ENCODE assay signal across 21 mouse cellular contexts in the genomic region with DNA sequence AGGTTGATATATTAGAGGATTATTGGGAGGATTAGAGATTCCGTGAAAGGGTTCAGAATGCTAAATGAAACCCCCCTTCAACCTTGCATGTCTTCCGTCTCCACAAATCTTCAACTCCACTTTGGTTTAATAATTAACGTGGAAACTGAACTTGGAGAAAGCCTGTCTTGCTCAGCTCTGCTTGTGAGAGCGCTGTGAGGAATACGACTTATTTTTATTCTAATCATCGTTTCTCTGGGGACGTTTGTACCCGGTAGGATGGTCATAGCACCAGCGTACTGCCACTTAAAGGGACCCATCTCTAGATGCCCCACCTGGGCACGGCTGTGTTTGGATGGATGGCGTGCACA.
DNase-seq lines count a peak whose midpoint lies in the region; ATAC-seq and TF ChIP-seq lines count a peak whose summit lies in the region.
"Had no signal": no experiment of that assay in that cellular context is flagged by ENCODE, and none has a peak within 500 bp of the region (broad histone marks: within the 10 kb centered on the region; RNA-seq: fewer than 3 reads in every experiment).

No protein-coding gene starts in this region.

- H3K9me3 ChIP-seq in kidney, embryonic 14.5 days (ENCODE audit: control insufficient read depth, low read length), result no peaks in the 10 kb centered on the region
- no peaks in the 10 kb centered on the region for H3K9me3 ChIP-seq in lung, embryonic 15.5 days
- H3K9me3 ChIP-seq in intestine, embryonic 15.5 days, result no peaks in the 10 kb centered on the region
- H3K9me3 ChIP-seq in intestine, postnatal 0 days (ENCODE audit: control insufficient read depth), result no peaks in the 10 kb centered on the region
- H3K9me3 ChIP-seq: embryonic facial prominence, embryonic 13.5 days; forebrain, embryonic 12.5 days; heart, embryonic 10.5 days; hindbrain, embryonic 12.5 days had no signal

- no peaks in the 10 kb centered on the region for H3K27me3 ChIP-seq in kidney, embryonic 14.5 days (ENCODE audit: control insufficient read depth, insufficient read depth, low read length)
- no peaks in the 10 kb centered on the region for H3K27me3 ChIP-seq in lung, embryonic 15.5 days
- no peaks in the 10 kb centered on the region for H3K27me3 ChIP-seq in intestine, embryonic 15.5 days (replicated peaks)
- H3K27me3 ChIP-seq in intestine, postnatal 0 days (replicated peaks; ENCODE audit: control insufficient read depth, insufficient read depth, low read length), result no peaks in the 10 kb centered on the region
- H3K27me3 ChIP-seq: embryonic facial prominence, embryonic 13.5 days had no signal

- H3K4me1 ChIP-seq in kidney, embryonic 14.5 days (ENCODE audit: control insufficient read depth, insufficient read depth, low read length), result 0 out of 2 replicates have a peak, but pooled peaks cover 3% of the 10 kb centered on the region
- H3K4me1 ChIP-seq in lung, embryonic 15.5 days, result peaks cover 4% of the 10 kb centered on the region
- 0 out of 2 replicates have a peak, but pooled peaks cover 9% of the 10 kb centered on the region for H3K4me1 ChIP-seq in intestine, embryonic 15.5 days (replicated peaks)
- no peaks in the 10 kb centered on the region for H3K4me1 ChIP-seq in intestine, postnatal 0 days (replicated peaks; ENCODE audit: control insufficient read depth, insufficient read depth, low read length)
- H3K4me1 ChIP-seq: embryonic facial prominence, embryonic 13.5 days; heart, embryonic 10.5 days had no signal

- peak overlapping the region; percentile 69; the same call in 1 of the 2 replicates for H3K27ac ChIP-seq in kidney, embryonic 14.5 days (ENCODE audit: low read depth, low read length)
- H3K27ac ChIP-seq in lung, embryonic 15.5 days, result peak overlapping the region; percentile 87
- H3K27ac ChIP-seq in intestine, embryonic 15.5 days, result 0 out of 2 replicates have a peak overlapping the region, but pooled peaks have one; percentile 67
- H3K27ac ChIP-seq in intestine, postnatal 0 days (ENCODE audit: low read depth, low read length), result no peak overlapping the region
- H3K27ac ChIP-seq: embryonic facial prominence, embryonic 13.5 days; forebrain, embryonic 12.5 days; gastrocnemius, adult 2 months; heart, embryonic 10.5 days; hindbrain, embryonic 12.5 days had no signal

- 0 out of 2 replicates have a peak overlapping the region, but pooled peaks have one; percentile 15 for H3K4me2 ChIP-seq in kidney, embryonic 14.5 days (replicated peaks; ENCODE audit: low read depth, low read length)
- H3K4me2 ChIP-seq in lung, embryonic 15.5 days, result peak overlapping the region; percentile 39
- peak overlapping the region; percentile 42 for H3K4me2 ChIP-seq in intestine, embryonic 15.5 days (replicated peaks)
- peak overlapping the region; percentile 59 for H3K4me2 ChIP-seq in intestine, postnatal 0 days (replicated peaks; ENCODE audit: low read depth)
- H3K4me2 ChIP-seq: embryonic facial prominence, embryonic 13.5 days; hindbrain, embryonic 12.5 days had no signal

- WGBS in kidney, embryonic 14.5 days, result 68% methylated on average over 11 of the region's 11 CpGs
- 58% methylated on average over 11 of the region's 11 CpGs for WGBS in lung, embryonic 15.5 days
- WGBS in intestine, embryonic 15.5 days, result 54% methylated on average over 11 of the region's 11 CpGs
- 29% methylated on average over 11 of the region's 11 CpGs for WGBS in intestine, postnatal 0 days

- no peak for DNase-seq in kidney, adult 11 months
- no peak for DNase-seq in lung, postnatal 4 days
- no peak for DNase-seq in spleen, adult 18-20 months
- DNase-seq: adrenal gland, adult 2 months; adrenal gland, postnatal 25 days; cerebellum, adult 18-20 months; cerebellum, adult 9-11 months; cerebellum, postnatal 36 days; forebrain, postnatal 0 days; gastrocnemius, adult 2 months; gastrocnemius, postnatal 25 days; heart, postnatal 10 days; heart, postnatal 4 days had no signal

- H3K4me3 ChIP-seq in kidney, embryonic 14.5 days (ENCODE audit: low read length), result no peak overlapping the region
- no peak overlapping the region for H3K4me3 ChIP-seq in lung, embryonic 15.5 days
- H3K4me3 ChIP-seq in intestine, embryonic 15.5 days (replicated peaks), result no peak overlapping the region
- peak overlapping the region; percentile 7; the same call in 1 of the 2 replicates for H3K4me3 ChIP-seq in intestine, postnatal 0 days (ENCODE audit: low read depth, low read length)
- H3K4me3 ChIP-seq: embryonic facial prominence, embryonic 13.5 days; forebrain, embryonic 12.5 days; gastrocnemius, adult 2 months; heart, embryonic 10.5 days; hindbrain, embryonic 12.5 days had no signal

- TF ChIP-seq CTCF in intestine, postnatal 0 days (IDR thresholded peaks at IDR 0.05; ENCODE audit: low read depth), result no peak

- peak; percentile 50; the same call in 1 of the 2 replicates for ATAC-seq in kidney, embryonic 14.5 days (ENCODE audit: low FRiP score, low TSS enrichment)
- ATAC-seq in lung, embryonic 15.5 days (ENCODE audit: borderline replicate concordance, extremely low read depth, low FRiP score, low TSS enrichment), result 0 out of 2 replicates have a peak, but pooled peaks have one; percentile 52
- ATAC-seq in intestine, embryonic 15.5 days, result peak; percentile 71
- 0 out of 2 replicates have a peak, but pooled peaks have one; percentile 13 for ATAC-seq in intestine, postnatal 0 days
- ATAC-seq: forebrain, postnatal 0 days had no signal

- no peaks in the 10 kb centered on the region for H3K36me3 ChIP-seq in kidney, embryonic 14.5 days (ENCODE audit: control insufficient read depth, insufficient read depth, low read length)
- H3K36me3 ChIP-seq in lung, embryonic 15.5 days, result no peaks in the 10 kb centered on the region
- H3K36me3 ChIP-seq in intestine, embryonic 15.5 days, result no peaks in the 10 kb centered on the region
- no peaks in the 10 kb centered on the region for H3K36me3 ChIP-seq in intestine, postnatal 0 days (ENCODE audit: control insufficient read depth, insufficient read depth)
- H3K36me3 ChIP-seq: embryonic facial prominence, embryonic 13.5 days; forebrain, embryonic 12.5 days; heart, embryonic 10.5 days; hindbrain, embryonic 12.5 days had no signal

- no peak overlapping the region for H3K9ac ChIP-seq in kidney, embryonic 14.5 days (ENCODE audit: low read depth, low read length)
- H3K9ac ChIP-seq in lung, embryonic 15.5 days, result no peak overlapping the region
- H3K9ac ChIP-seq in intestine, embryonic 15.5 days, result no peak overlapping the region
- H3K9ac ChIP-seq in intestine, postnatal 0 days (ENCODE audit: low read depth, low read length), result no peak overlapping the region
- H3K9ac ChIP-seq: embryonic facial prominence, embryonic 13.5 days; forebrain, embryonic 12.5 days; forebrain, postnatal 0 days; hindbrain, embryonic 12.5 days had no signal

Comparison
In these comparisons a context has a peak if more than half of its experiments do, and no peak if none do; other contexts are left out.
1. ATAC-seq: peak in every context shown above with its lines; median percentile 71 in intestine, embryonic 15.5 days; 52 in lung, embryonic 15.5 days; 50 in kidney, embryonic 14.5 days; 13 in intestine, postnatal 0 days.